Mouse (Mus musculus) myocyte (in vitro differentiated cells): ENCODE results near the gene Dbh.

Experiments
- E2F4 ChIP-seq: IDR thresholded peaks from one replicate; pipeline ENCODE4 v1.6.1; 2011; ENCODE audit warnings: mild to moderate bottlenecking, control low read depth, moderate library complexity; ENCODE audit not compliant: insufficient read depth
- MAX ChIP-seq: IDR thresholded peaks from one replicate; pipeline ENCODE4 v1.6.1; 2011; ENCODE audit warnings: low read depth, mild to moderate bottlenecking, control low read depth
- POLR2A ChIP-seq: IDR thresholded peaks from one replicate; pipeline ENCODE4 v1.6.1; 2011; ENCODE audit warnings: low read depth, mild to moderate bottlenecking, control low read depth, moderate library complexity; ENCODE audit not compliant: insufficient read length
- REST ChIP-seq: IDR thresholded peaks from one replicate; pipeline ENCODE4 v1.6.1; 2011; ENCODE audit warnings: mild to moderate bottlenecking, control low read depth, moderate library complexity; ENCODE audit not compliant: insufficient read depth, insufficient read length
- TCF12 ChIP-seq: IDR thresholded peaks from one replicate; pipeline ENCODE4 v1.6.1; 2011; ENCODE audit warnings: mild to moderate bottlenecking, control low read depth; ENCODE audit not compliant: poor library complexity, insufficient read depth, severe bottlenecking

GRCm38 (mm10) chr2:27118452-27118851, 46.6 kb upstream of the Dbh start:
- TF ChIP-seq E2F4 (no peak), POLR2A (no peak), MAX (no peak), REST (no peak), TCF12 (no peak)
